Mouse (Mus musculus): ENCODE results near the gene Aff3.

- TF ChIP-seq ZC3H11A (IDR thresholded peaks at IDR 0.05; ENCODE audit: borderline replicate concordance, low read depth, low read length) (no peak), HCFC1 (IDR thresholded peaks at IDR 0.05; ENCODE audit: borderline replicate concordance, insufficient read depth, low read length) (no peak), MAFK (IDR thresholded peaks at IDR 0.05; ENCODE audit: insufficient read depth, low read depth, low read length) (no peak), ZNF384 (IDR thresholded peaks at IDR 0.05; ENCODE audit: low read depth, low read length) (no peak), CHD2 (IDR thresholded peaks at IDR 0.05; ENCODE audit: low read depth, low read length) (no peak)
Observed at GRCm38 (mm10) chr1:38441800-38442199, 223.0 kb downstream of the Aff3 start.
